Mouse (Mus musculus) frontal cortex, adult 2 months (tissue): ENCODE data around the gene Lhpp. TPM values are rescaled to one million over a fixed set of nuclear protein-coding genes. Genes with fewer than 3 reads are reported as not detected.
A peak's percentile ranks its signal among the peaks of the same experiment; 100 is the strongest.

Source experiments
- DNase-seq, 2 experiments: peaks; one replicate each; pipeline ENCODE4 v3.0.0; 2022; ENCODE audit warnings: low spot score in 1 of 2; ENCODE audit errors: extremely low spot score in 1 of 2
- polyA plus RNA-seq: library from polyadenylated mRNA; depleted of rRNA; stranded (reverse); fragments of >200 nt; gene quantifications from 2 replicates; pipeline ENCODE4 v1.2.3, GENCODE M21; 2012; rRNA removed

The Lhpp gene
- polyA plus RNA-seq, result 29.0 and 29.2 TPM in 2 replicates

- DNase-seq, result peak; percentile 10 to 80
Observed at GRCm38 (mm10) chr7:132610468-132611318, at the start of gene Lhpp. TSS of gene Lhpp (plus strand) at chr7:132610638.

GRCm38 (mm10) chr7:132565831-132566230, 44.6 kb upstream of the Lhpp start:
- DNase-seq, result no peak

DNA sequence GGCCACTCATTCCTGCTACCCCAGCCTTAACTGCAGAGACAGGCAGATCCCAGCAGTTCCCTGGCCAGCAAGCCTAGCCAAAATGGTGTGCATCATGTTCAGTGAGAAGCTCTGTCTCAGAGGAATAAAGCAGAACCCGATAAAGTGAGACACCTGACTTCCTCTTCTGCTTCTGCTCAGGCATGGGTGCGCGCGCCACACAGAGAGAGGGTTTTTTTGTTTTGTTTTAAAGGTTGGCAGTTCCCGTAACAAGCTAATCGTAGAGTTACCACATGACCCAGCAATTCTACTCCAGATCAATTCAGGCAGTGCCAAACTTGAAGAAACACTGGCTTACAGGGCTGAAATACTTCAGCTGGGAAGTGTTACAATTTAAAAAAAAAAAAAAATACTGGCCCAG, 41.6 kb upstream of the Lhpp start:
- peak in 1 of 2 experiments; percentile 40 for DNase-seq

DNA sequence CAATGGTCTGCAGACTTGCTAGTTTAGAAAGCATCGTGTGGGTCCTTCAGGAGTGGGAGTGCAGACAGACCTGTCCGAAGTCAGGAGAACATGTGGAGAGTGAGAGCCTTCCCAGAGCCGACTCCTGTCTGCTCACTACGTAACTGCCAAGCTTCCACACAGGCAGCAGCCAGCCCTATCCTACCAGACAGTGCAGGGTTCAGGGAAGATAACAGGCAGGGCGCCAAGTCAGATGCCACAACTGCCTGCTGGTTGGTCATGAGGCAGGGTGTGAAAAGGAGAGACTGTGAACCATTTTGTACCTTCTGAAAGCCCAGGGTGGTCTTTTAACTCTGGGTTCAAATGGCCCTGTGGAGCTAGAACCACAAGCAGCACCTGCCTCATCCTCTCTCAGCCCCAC, 40.4 kb upstream of the Lhpp start:
- DNase-seq, result no peak

DNA sequence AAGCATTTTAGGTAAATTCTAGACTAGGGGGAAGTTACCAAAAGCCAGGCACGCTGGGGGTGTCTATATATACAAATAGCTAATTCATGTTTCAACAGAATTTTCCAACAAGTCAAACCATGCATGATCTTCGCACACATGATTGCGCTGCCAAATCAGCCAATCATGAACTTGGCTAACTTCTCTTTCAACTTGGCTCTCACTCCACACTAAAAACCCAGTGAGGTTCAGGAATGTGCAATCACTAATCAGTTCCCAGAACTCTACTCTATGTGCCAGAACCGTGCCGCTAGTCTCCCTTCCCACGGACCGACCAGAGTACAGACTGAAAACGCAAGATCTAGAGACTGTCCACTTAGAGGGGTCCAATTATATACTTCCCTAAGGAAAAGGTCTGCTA, 39.0 kb upstream of the Lhpp start:
- DNase-seq, result no peak

- DNase-seq, result no peak
Observed at GRCm38 (mm10) chr7:132572738-132573137, 37.7 kb upstream of the Lhpp start.

DNA sequence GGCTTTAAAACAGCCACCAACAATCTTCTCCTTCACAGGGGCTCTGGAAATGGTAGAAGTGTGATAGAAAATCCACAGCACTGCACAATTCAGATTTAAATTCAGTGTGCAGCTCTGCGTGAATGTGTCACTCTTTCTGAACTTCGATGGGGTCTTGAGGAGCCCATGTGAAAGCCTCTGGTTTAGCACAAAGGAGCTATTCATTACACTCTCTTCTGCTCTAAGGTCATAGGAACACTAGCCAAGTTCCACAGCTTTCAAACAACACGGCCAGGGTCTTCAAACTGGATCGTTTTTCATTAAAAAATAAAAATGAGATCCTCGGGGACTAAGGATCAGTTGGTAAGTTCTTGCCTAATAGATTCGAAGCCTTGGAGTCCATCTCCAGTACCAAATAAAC, 37.2 kb upstream of the Lhpp start:
- no peak for DNase-seq

GRCm38 (mm10) chr7:132574646-132575045, 35.8 kb upstream of the Lhpp start:
- no peak for DNase-seq

DNA sequence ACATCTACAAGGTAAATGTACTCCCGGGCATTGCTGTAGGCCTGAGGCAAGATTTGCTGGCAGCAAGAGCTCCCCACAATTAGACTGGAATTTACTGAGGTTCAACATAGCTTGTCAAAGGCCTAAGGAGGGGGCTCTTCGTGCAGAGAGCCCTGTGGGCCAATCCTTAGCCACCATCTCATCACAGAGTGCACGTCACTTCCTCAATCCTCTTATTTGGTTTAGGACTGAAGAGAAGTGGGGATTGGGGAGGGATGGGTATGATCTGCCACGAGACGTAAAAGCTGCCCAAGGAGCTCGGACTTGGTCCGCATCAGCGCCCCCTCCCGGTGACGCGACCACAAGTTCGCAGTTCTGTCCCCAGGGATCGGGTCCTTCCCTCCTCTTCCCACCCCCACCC, 34.8 kb upstream of the Lhpp start:
- peak; percentile 82 to 88 for DNase-seq

DNA sequence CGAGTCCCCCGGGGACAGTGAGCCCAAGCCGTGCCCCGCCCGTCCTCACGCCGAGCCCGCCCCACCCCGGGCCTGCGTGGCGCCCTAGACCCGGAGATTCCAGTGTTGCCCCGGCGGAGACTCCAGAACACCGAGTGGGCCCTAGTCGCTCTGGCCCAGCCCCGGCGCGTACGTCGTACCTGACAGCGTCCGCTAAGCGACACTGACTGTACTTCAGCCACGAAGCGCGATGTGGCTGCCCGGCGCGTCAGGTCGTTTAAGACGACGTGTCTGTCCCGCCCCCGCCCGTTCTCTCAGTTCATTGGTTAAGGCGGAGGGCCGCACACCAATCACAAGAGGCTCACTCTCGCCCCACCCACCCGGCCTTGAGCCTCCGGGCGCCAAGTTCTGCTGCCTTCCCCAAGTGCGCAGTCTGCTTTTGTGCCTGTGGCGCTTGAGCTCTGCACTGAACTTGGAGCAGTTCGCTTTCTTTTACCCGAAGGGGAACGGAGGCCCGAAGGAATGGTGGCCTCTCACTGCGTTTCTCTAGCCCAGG, 34.3 kb upstream of the Lhpp start, which contains the start of gene Oat:
Gene Oat, minus strand, starts transcription at position 283 of the 535 bp plus-strand sequence.
- DNase-seq, result peak; percentile 91 to 95

GRCm38 (mm10) chr7:132576891-132577290, 33.5 kb upstream of the Lhpp start:
- no peak for DNase-seq

- DNase-seq, result no peak
Observed at GRCm38 (mm10) chr7:132580511-132580910, 29.9 kb upstream of the Lhpp start.

DNA sequence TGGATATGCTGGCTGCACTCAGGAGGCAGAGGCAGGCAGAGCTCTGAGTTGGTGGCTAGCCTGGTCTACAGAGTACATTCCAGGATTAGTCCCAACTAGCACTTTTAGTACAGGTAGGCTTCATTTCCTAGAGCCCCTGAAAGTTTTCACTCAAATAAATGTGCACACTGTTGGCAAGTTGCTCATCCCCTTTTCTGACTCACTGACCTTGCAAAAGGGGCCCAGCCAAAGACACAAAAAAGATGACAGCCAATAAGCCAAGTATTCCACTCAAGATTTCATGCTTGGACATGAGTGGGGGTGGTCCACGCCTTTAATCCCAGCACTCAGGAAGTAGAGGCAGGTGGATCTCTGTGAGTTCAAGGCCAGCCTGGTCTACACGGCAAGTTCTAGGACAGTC, 29.0 kb upstream of the Lhpp start:
- DNase-seq, result no peak

DNA sequence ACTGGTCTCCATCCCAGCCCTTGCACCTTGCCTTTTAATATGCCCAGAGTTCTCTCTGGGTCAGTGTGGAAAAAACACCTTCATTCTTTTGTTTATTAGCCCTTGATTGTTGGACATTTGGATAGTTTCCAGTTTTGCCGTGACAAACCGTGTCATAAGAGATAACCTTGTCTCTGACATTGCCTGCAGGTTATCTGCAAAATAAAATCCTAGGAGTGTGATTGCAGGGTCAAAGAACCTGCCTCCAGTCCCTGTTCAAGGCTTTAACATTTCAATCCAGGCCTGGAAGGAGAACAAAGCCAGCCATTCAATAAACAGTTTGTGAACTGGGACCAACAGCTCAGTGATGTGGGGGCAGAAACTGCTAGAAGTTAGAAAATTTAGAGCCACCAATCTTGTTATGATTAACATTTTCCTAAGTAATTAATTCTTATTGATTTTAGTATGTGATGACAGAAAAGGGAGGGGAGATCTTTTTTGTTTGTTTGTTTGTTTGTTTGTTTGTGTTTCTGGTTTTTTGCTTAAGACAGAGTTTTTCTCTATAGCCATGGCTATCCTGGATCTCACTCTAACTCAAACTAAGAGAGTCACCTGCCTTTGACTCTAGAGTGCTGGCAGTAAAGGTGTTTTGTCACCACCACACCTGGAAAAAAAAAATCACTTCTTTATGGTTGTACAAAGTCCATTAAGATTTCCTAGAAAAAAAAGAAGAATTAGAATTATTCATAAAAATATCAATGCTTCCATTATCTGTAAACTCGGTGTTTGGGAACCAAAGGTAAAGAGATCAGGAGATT, 24.5 kb upstream of the Lhpp start:
- DNase-seq, result no peak

GRCm38 (mm10) chr7:132587167-132587566, 23.3 kb upstream of the Lhpp start:
- DNase-seq, result peak in 1 of 2 experiments; percentile 31

DNA sequence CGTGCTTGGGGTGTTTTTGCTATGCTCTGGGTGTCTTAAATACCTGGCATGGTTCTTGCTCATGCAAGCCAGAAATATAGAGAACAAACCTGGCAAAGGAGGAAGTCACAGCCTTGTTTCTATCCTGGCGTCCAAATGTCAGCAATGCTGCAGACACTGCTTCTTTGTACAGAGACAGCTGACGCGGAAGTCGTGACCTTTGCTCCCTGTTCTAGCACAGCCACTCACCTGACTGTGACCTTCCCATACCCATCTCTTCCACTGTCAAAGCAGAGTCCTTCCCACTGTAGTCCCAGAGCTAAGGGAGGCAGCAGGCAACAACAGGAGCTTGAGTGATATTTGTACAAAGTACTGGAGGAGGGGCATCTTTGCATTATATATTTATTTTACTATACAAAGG, 20.8 kb upstream of the Lhpp start:
- no peak for DNase-seq

GRCm38 (mm10) chr7:132593762-132594161, 16.7 kb upstream of the Lhpp start:
- peak in 1 of 2 experiments; percentile 41 for DNase-seq

DNA sequence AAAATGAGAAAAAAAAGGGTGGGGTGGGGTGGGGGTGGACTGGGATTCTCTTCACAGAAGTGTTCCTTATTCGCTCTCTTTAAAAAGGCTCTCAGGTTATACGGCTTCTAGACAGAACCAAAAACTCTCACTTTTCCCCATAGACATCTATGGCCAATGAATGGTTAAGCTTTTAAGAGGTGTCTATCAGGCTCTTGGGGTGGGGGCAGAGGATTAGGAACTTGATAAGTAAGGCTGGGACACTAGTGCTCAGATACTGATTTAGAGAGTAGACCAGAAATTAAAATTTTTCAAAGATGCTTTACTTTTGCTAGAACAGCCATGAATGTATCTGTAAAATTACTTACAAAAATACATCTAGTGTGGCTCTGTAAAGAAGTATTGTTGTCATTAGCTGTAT, 16.1 kb upstream of the Lhpp start:
- no peak for DNase-seq

DNA sequence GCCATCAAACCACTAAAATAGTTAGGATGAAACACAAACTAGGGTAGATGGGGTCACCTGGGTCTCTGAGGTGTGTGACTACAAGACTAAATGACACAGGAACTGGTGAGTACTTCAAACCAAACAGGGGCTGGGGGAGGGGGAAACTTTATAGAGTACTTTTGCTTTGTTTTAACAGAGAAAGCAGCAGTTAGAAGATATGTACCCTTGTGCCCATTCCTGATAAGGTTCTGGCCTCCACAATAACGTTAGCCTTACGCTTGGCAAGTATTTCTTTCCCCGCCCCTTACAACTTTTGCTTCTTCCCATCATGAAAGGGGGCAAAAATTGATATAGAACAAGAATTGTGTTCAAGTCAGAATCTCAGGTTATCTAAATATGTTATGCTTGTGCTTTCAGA, 14.7 kb upstream of the Lhpp start:
- DNase-seq, result no peak

DNA sequence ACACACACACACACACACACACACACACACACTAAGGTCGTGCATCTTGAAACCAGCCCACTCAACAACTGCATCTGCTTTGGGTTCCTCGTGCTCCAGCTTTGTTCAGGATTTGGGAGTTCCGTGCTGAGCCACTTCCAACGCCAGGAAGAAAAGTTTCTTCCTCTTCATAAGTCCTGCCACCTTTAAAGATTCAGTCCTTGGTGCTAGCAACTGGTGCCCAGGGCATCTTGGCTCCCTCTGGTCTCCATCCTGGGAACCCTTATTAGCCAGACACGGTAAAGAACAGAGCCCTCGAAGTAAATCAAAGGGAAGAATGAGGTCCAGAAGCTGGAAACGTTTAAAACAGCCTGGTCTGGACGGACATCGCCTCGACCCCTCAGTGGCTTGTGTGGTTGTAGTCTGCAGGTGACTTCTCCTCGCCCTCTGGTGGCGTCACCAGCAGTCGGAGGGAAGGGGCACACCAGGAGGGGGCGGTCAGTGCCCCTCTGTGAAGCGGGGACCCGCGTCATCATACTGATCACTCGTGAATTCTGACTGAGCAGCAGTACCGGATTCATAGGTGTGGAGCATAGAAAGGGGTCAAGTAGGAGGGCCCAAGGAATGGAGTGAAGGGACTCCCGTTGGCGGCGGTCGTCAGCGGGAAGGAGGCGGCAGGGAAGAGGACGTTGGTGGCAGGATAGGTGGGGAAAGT, 13.7 kb upstream of the Lhpp start:
- no peak for DNase-seq
